Mouse (Mus musculus) MEL (cell line): ENCODE measurements at regions not wholly inside any gene's neighbourhood (a gene's known extent, or its start where the extent isn't known, plus 50 kb on each side); places are given as distances from the start of the nearest gene placed in this dataset.

Experiments
- DNase-seq: peaks from one replicate; pipeline ENCODE4 v3.0.0; 2011; ENCODE audit warnings: low read depth, low spot score
- H3K27ac ChIP-seq: 2 replicates; pipeline ENCODE4 v1.5.1; 2012; ENCODE audit warnings: low read depth, mild to moderate bottlenecking, control low read depth, low read length, moderate library complexity; ENCODE audit not compliant: control insufficient read depth
- H3K27me3 ChIP-seq, 2 experiments: fragments of 150-350 bp in 1 of 2; sonication (generic) in 1 of 2; 2 replicates each; pipeline ENCODE4 v1.6.1; 2012; ENCODE audit warnings: low read length in 2 of 2, mild to moderate bottlenecking in 2 of 2, improper control_type of control experiment in 1 of 2, moderate library complexity in 1 of 2; ENCODE audit not compliant: insufficient read depth in 2 of 2, control insufficient read depth in 1 of 2
- H3K36me3 ChIP-seq, 2 experiments: 2 replicates each; pipeline ENCODE4 v1.6.1; 2012 to 2014; ENCODE audit warnings: low read length in 2 of 2, improper control_type of control experiment in 1 of 2, inconsistent platforms in 1 of 2, mild to moderate bottlenecking in 1 of 2; ENCODE audit not compliant: insufficient read depth in 2 of 2, control insufficient read depth in 1 of 2
- H3K4me1 ChIP-seq, 2 experiments: fragments of 150-350 bp in 1 of 2; sonication (generic) in 1 of 2; 2 replicates each; pipeline ENCODE4 v1.6.1; 2012; ENCODE audit warnings: low read length in 2 of 2, improper control_type of control experiment in 1 of 2, mild to moderate bottlenecking in 1 of 2; ENCODE audit not compliant: insufficient read depth in 2 of 2, control insufficient read depth in 1 of 2
- H3K4me3 ChIP-seq, 2 experiments: fragments of 150-350 bp in 1 of 2; sonication (generic) in 1 of 2; 2 replicates each; pipeline ENCODE4 v1.5.1; 2012; ENCODE audit warnings: low read depth in 2 of 2, low read length in 2 of 2, mild to moderate bottlenecking in 2 of 2, moderate library complexity in 2 of 2, control low read depth in 1 of 2, improper control_type of control experiment in 1 of 2; ENCODE audit not compliant: control insufficient read depth in 1 of 2, insufficient read depth in 1 of 2
- H3K79me2 ChIP-seq: 2 replicates; pipeline ENCODE4 v1.6.1; 2012; ENCODE audit warnings: mild to moderate bottlenecking, low read length, moderate library complexity; ENCODE audit not compliant: control insufficient read depth, poor library complexity, insufficient read depth
- H3K9ac ChIP-seq: 2 replicates; pipeline ENCODE4 v1.6.1; 2012; ENCODE audit warnings: low read depth, mild to moderate bottlenecking, control low read depth, low read length, moderate library complexity; ENCODE audit not compliant: control insufficient read depth, poor library complexity, severe bottlenecking
- H3K9me3 ChIP-seq: fragments of 150-350 bp; sonication (generic); replicated peaks from 2 replicates; pipeline ENCODE4 v1.6.1; 2012; ENCODE audit warnings: mild to moderate bottlenecking, low read length, improper control_type of control experiment, moderate library complexity; ENCODE audit not compliant: insufficient read depth
- BHLHE40 ChIP-seq: IDR thresholded peaks from 2 replicates; pipeline ENCODE4 v1.6.1; 2012; ENCODE audit warnings: low read depth, mild to moderate bottlenecking, inconsistent platforms, low read length, improper control_type of control experiment, borderline replicate concordance
- E2F4 ChIP-seq: IDR thresholded peaks from 2 replicates; pipeline ENCODE4 v1.6.1; 2011; ENCODE audit warnings: low read depth, low read length, improper control_type of control experiment, borderline replicate concordance
- ELF1 ChIP-seq: IDR thresholded peaks from 2 replicates; pipeline ENCODE4 v1.6.1; 2014; ENCODE audit warnings: low read depth, mild to moderate bottlenecking, inconsistent platforms, low read length, improper control_type of control experiment, moderate library complexity
- ETS1 ChIP-seq: IDR thresholded peaks from 2 replicates; pipeline ENCODE4 v1.6.1; 2012; ENCODE audit warnings: low read depth, mild to moderate bottlenecking, inconsistent platforms, low read length, improper control_type of control experiment, moderate library complexity
- GABPA ChIP-seq: IDR thresholded peaks from 2 replicates; pipeline ENCODE4 v1.6.1; 2012; ENCODE audit warnings: low read depth, mild to moderate bottlenecking, inconsistent platforms, low read length, improper control_type of control experiment, moderate library complexity
- HCFC1 ChIP-seq: IDR thresholded peaks from 2 replicates; pipeline ENCODE4 v1.6.1; 2012; ENCODE audit warnings: low read depth, mild to moderate bottlenecking, inconsistent platforms, low read length, improper control_type of control experiment, moderate library complexity
- KAT2A ChIP-seq: conservative IDR thresholded peaks from 2 replicates; pipeline ENCODE4 v1.6.1; 2012; ENCODE audit warnings: low read depth, low read length, improper control_type of control experiment, inconsistent platforms
- MAX ChIP-seq: IDR thresholded peaks from 2 replicates; pipeline ENCODE4 v1.6.1; 2011; ENCODE audit warnings: low read length, improper control_type of control experiment
- MXI1 ChIP-seq: IDR thresholded peaks from 2 replicates; pipeline ENCODE4 v1.6.1; 2011; ENCODE audit warnings: mild to moderate bottlenecking, low read depth, low read length, improper control_type of control experiment
- MYB ChIP-seq: IDR thresholded peaks from 2 replicates; pipeline ENCODE4 v1.6.1; 2011; ENCODE audit warnings: mild to moderate bottlenecking, low read depth, low read length, improper control_type of control experiment
- NELFE ChIP-seq: IDR thresholded peaks from 2 replicates; pipeline ENCODE4 v1.6.1; 2011; ENCODE audit warnings: low read depth, low read length, improper control_type of control experiment
- POLR2AphosphoS2 ChIP-seq: IDR thresholded peaks from 2 replicates; pipeline ENCODE4 v1.6.1; 2011; ENCODE audit warnings: low read length, improper control_type of control experiment
- RAD21 ChIP-seq: IDR thresholded peaks from 2 replicates; pipeline ENCODE4 v1.6.1; 2011; ENCODE audit warnings: mild to moderate bottlenecking, low read depth, low read length, improper control_type of control experiment
- RCOR1 ChIP-seq: IDR thresholded peaks from 2 replicates; pipeline ENCODE4 v1.6.1; 2012; ENCODE audit warnings: low read depth, mild to moderate bottlenecking, inconsistent platforms, low read length, improper control_type of control experiment
- TBP ChIP-seq: IDR thresholded peaks from 2 replicates; pipeline ENCODE4 v1.8.0; 2011; ENCODE audit warnings: low read depth, low read length, improper control_type of control experiment
- TCF12 ChIP-seq: IDR thresholded peaks from 2 replicates; pipeline ENCODE4 v1.6.1; 2014; ENCODE audit warnings: low read depth, mild to moderate bottlenecking, inconsistent platforms, low read length, improper control_type of control experiment, moderate library complexity
- ZKSCAN1 ChIP-seq: IDR thresholded peaks from 2 replicates; pipeline ENCODE4 v1.6.1; 2012; ENCODE audit warnings: low read depth, mild to moderate bottlenecking, inconsistent platforms, low read length, improper control_type of control experiment, moderate library complexity

- H3K27me3 ChIP-seq = no peaks in the 10 kb centered on the region; a peak in 1 of 4 replicates
- no peak overlapping the region for H3K27ac ChIP-seq
- H3K9ac ChIP-seq = no peak overlapping the region
- H3K36me3 ChIP-seq = no peaks in the 10 kb centered on the region
- no peaks in the 10 kb centered on the region for H3K79me2 ChIP-seq
- DNase-seq = no peak
- no peaks in the 10 kb centered on the region for H3K9me3 ChIP-seq
- no peak overlapping the region for H3K4me3 ChIP-seq
- TF ChIP-seq ZKSCAN1 (no peak), TBP (no peak), MXI1 (no peak), E2F4 (no peak), MAX (no peak), TCF12 (no peak), GABPA (no peak), NELFE (no peak), POLR2AphosphoS2 (no peak), RCOR1 (no peak), ELF1 (no peak), ETS1 (no peak), BHLHE40 (no peak), RAD21 (no peak), KAT2A (no peak), MYB (no peak)
- H3K4me1 ChIP-seq = no peaks in the 10 kb centered on the region
These were observed 106.1 kb upstream of the Ifngr1 start for GRCm38 (mm10) chr10:19485537-19486135.

DNA sequence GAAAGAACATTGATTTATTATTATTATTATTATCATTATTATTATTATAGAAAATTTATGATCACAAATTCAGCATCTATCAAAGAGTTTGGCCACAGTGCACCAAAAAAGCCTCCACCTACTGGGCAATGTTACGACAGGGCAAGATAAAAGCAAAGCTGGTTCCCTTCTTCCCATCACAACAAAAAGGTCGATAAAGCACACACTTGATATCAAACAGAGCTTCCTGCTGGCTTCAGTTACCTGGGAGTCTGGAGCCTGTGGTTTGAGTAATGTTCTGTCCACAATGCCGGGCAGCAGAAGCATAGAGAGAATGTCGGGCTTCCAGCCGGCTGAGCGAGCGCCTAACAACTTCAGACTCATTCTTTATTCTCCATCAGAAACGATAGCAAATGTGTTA is 101.2 kb upstream of the Ifngr1 start:
- TF ChIP-seq HCFC1 = no peak
- no peak for DNase-seq
- Histone ChIP-seq H3K4me3 (no peak overlapping the region), H3K9me3 (no peaks in the 10 kb centered on the region), H3K27ac (no peak overlapping the region), H3K36me3 (no peaks in the 10 kb centered on the region), H3K79me2 (no peaks in the 10 kb centered on the region), H3K27me3 (peaks cover 0 to 1% of the 10 kb centered on the region in 2 experiments; a peak in 3 of 4 replicates), H3K4me1 (no peaks in the 10 kb centered on the region), H3K9ac (no peak overlapping the region)
